Mouse (Mus musculus) intestine, postnatal 0 days (tissue): ENCODE results near the gene Ubl7. TPM values are rescaled to one million over a fixed set of nuclear protein-coding genes. Genes with fewer than 3 reads are reported as not detected.

ENCODE experiments used
- ATAC-seq: fragments of 200-750 bp; cut with Nextera tagmentation; 2 replicates; pipeline ENCODE4 v1.8.0; 2017; ENCODE audit warnings: mild to moderate bottlenecking, moderate TSS enrichment, moderate library complexity
- H3K27ac ChIP-seq: fragments of 300-500 bp; sonication (generic); 2 replicates; pipeline ENCODE4 v1.5.1; 2014; ENCODE audit warnings: mild to moderate bottlenecking, low read depth, low read length, moderate library complexity
- H3K27me3 ChIP-seq: fragments of 300-500 bp; sonication (generic); replicated peaks from 2 replicates; pipeline ENCODE4 v1.6.1; 2014; ENCODE audit warnings: low read length, mixed read lengths; ENCODE audit not compliant: control insufficient read depth, insufficient read depth
- H3K36me3 ChIP-seq: fragments of 300-500 bp; sonication (generic); 2 replicates; pipeline ENCODE4 v1.6.1; 2014; ENCODE audit warnings: mild to moderate bottlenecking, moderate library complexity; ENCODE audit not compliant: control insufficient read depth, insufficient read depth
- H3K4me1 ChIP-seq: fragments of 300-500 bp; sonication (generic); replicated peaks from 2 replicates; pipeline ENCODE4 v1.6.1; 2014; ENCODE audit warnings: antibody characterized with exemption, low read length, mixed read lengths; ENCODE audit not compliant: control insufficient read depth, insufficient read depth
- H3K4me2 ChIP-seq: fragments of 300-500 bp; sonication (generic); replicated peaks from 2 replicates; pipeline ENCODE4 v1.6.1; 2014; ENCODE audit warnings: low read depth, mild to moderate bottlenecking, moderate library complexity
- H3K4me3 ChIP-seq: fragments of 300-500 bp; sonication (generic); 2 replicates; pipeline ENCODE4 v1.5.1; 2014; ENCODE audit warnings: low read depth, low read length
- H3K9ac ChIP-seq: fragments of 300-500 bp; sonication (generic); 2 replicates; pipeline ENCODE4 v1.6.1; 2014; ENCODE audit warnings: mild to moderate bottlenecking, low read depth, low read length
- H3K9me3 ChIP-seq: fragments of 300-500 bp; sonication (generic); 2 replicates; pipeline ENCODE4 v1.6.1; 2016; ENCODE audit warnings: mixed run types; ENCODE audit not compliant: control insufficient read depth
- CTCF ChIP-seq: sonication (generic); IDR thresholded peaks from 2 replicates; pipeline ENCODE4 v1.5.1; 2016; ENCODE audit warnings: low read depth, mild to moderate bottlenecking, control low read depth, antibody characterized with exemption, moderate library complexity
- WGBS: fragments of 180-500 bp; shearing (Covaris S2); extraction: QIAGEN DNeasy Blood & Tissue Kit; methylation state at CpG from one replicate; pipeline ENCODE4 v1.1.7; 2014; 5-methylcytosine and 5-hydroxymethylcytosine counted together
- polyA plus RNA-seq: library from polyadenylated mRNA; unstranded; fragments of >200 nt; fragmentation: Nextera tagmentation; extraction: Ambion mirVana; gene quantifications from 2 replicates; pipeline ENCODE4 v1.2.1, GENCODE M21; 2015

Gene Ubl7
- polyA plus RNA-seq, 1 experiment from 2014 or later: 77.1 TPM

GRCm38 (mm10) chr9:57932253-57932652 lies 21.5 kb downstream of the Ubl7 start:
- H3K27ac ChIP-seq: no peak overlapping the region
- TF ChIP-seq CTCF: no peak
- no peak overlapping the region for H3K9ac ChIP-seq
- H3K4me2 ChIP-seq: no peak overlapping the region
- H3K36me3 ChIP-seq: peaks cover 22% of the 10 kb centered on the region
- whole genome bisulfite sequencing: 77% methylated on average over 3 of the region's 3 CpGs
- H3K9me3 ChIP-seq: no peaks in the 10 kb centered on the region
- H3K27me3 ChIP-seq: no peaks in the 10 kb centered on the region
- H3K4me3 ChIP-seq: no peak overlapping the region
- H3K4me1 ChIP-seq: no peaks in the 10 kb centered on the region
- no peak for ATAC-seq

GRCm38 (mm10) chr9:57932831-57933602 lies 22.2 kb downstream of the Ubl7 start:
- no peak overlapping the region for H3K27ac ChIP-seq
- no peaks in the 10 kb centered on the region for H3K9me3 ChIP-seq
- no peak overlapping the region for H3K9ac ChIP-seq
- no peak for ATAC-seq
- WGBS: 77% methylated on average over 6 of the region's 6 CpGs
- H3K36me3 ChIP-seq: peaks cover 15% of the 10 kb centered on the region
- no peak for TF ChIP-seq CTCF
- H3K4me3 ChIP-seq: no peak overlapping the region
- no peak overlapping the region for H3K4me2 ChIP-seq
- H3K27me3 ChIP-seq: no peaks in the 10 kb centered on the region
- no peaks in the 10 kb centered on the region for H3K4me1 ChIP-seq

GRCm38 (mm10) chr9:57935683-57936437 lies 25.1 kb downstream of the Ubl7 start:
- H3K27ac ChIP-seq: no peak overlapping the region
- H3K9ac ChIP-seq: no peak overlapping the region
- no peak for ATAC-seq
- TF ChIP-seq CTCF: peak; percentile 96
- no peaks in the 10 kb centered on the region for H3K27me3 ChIP-seq
- H3K4me1 ChIP-seq: no peaks in the 10 kb centered on the region
- H3K4me2 ChIP-seq: no peak overlapping the region
- H3K36me3 ChIP-seq: no peaks in the 10 kb centered on the region
- 33% methylated on average over 6 of the region's 6 CpGs for WGBS
- no peak overlapping the region for H3K4me3 ChIP-seq
- no peaks in the 10 kb centered on the region for H3K9me3 ChIP-seq

- H3K4me1 ChIP-seq: no peaks in the 10 kb centered on the region; the same call in 1 of the 2 replicates
- TF ChIP-seq CTCF: no peak
- no peak overlapping the region for H3K4me2 ChIP-seq
- H3K9ac ChIP-seq: no peak overlapping the region
- H3K27ac ChIP-seq: no peak overlapping the region
- H3K4me3 ChIP-seq: no peak overlapping the region
- H3K27me3 ChIP-seq: no peaks in the 10 kb centered on the region; the same call in 1 of the 2 replicates
- no peaks in the 10 kb centered on the region for H3K9me3 ChIP-seq
- WGBS: 90% methylated on average over 4 of the region's 4 CpGs
- no peaks in the 10 kb centered on the region for H3K36me3 ChIP-seq
- no peak for ATAC-seq
These were observed 26.4 kb downstream of the Ubl7 start for GRCm38 (mm10) chr9:57937171-57937570.

GRCm38 (mm10) chr9:57937651-57938050 lies 26.9 kb downstream of the Ubl7 start:
- no peak overlapping the region for H3K27ac ChIP-seq
- no peak for ATAC-seq
- H3K4me3 ChIP-seq: no peak overlapping the region
- no peaks in the 10 kb centered on the region for H3K36me3 ChIP-seq
- H3K27me3 ChIP-seq: no peaks in the 10 kb centered on the region; the same call in 1 of the 2 replicates
- H3K4me1 ChIP-seq: no peaks in the 10 kb centered on the region; the same call in 1 of the 2 replicates
- no peak overlapping the region for H3K4me2 ChIP-seq
- WGBS: 74% methylated on average over 6 of the region's 6 CpGs
- TF ChIP-seq CTCF: no peak
- no peaks in the 10 kb centered on the region for H3K9me3 ChIP-seq
- no peak overlapping the region for H3K9ac ChIP-seq

- no peaks in the 10 kb centered on the region for H3K9me3 ChIP-seq
- no peak overlapping the region for H3K4me2 ChIP-seq
- 82% methylated on average over 5 of the region's 5 CpGs for WGBS
- no peaks in the 10 kb centered on the region; the same call in 1 of the 2 replicates for H3K27me3 ChIP-seq
- H3K4me3 ChIP-seq: no peak overlapping the region
- no peak for ATAC-seq
- no peak for TF ChIP-seq CTCF
- H3K27ac ChIP-seq: no peak overlapping the region
- H3K4me1 ChIP-seq: no peaks in the 10 kb centered on the region; the same call in 1 of the 2 replicates
- no peaks in the 10 kb centered on the region for H3K36me3 ChIP-seq
- no peak overlapping the region for H3K9ac ChIP-seq
These were observed 27.7 kb downstream of the Ubl7 start for GRCm38 (mm10) chr9:57938225-57939055.
